Mouse (Mus musculus): ENCODE measurements at regions not wholly inside any gene's neighbourhood (a gene's known extent, or its start where the extent isn't known, plus 50 kb on each side); places are given as distances from the start of the nearest gene placed in this dataset.
"Not testable (repeated sequence)": the region's sequence is repeated elsewhere in the genome, so short reads cannot be mapped to it uniquely, and the experiment has no call there.

GRCm38 (mm10) chr6:100424181-100424580, 136.9 kb upstream of the Rybp start:
- no peak for DNase-seq

GRCm38 (mm10) chr6:100423636-100424035, 136.4 kb upstream of the Rybp start:
- DNase-seq = no peak

GRCm38 (mm10) chr6:100422603-100423002, 135.3 kb upstream of the Rybp start:
- no peak for DNase-seq

GRCm38 (mm10) chr6:100421706-100422578, 134.7 kb upstream of the Rybp start:
- DNase-seq = no peak

GRCm38 (mm10) chr6:100420602-100421001, 133.3 kb upstream of the Rybp start:
- no peak for DNase-seq

- no peak for DNase-seq
Observed at GRCm38 (mm10) chr6:100419782-100420540, 132.7 kb upstream of the Rybp start.

- DNase-seq = no peak
Observed at GRCm38 (mm10) chr6:100416046-100416445, 128.8 kb upstream of the Rybp start.

GRCm38 (mm10) chr6:100415514-100415913, 128.2 kb upstream of the Rybp start:
- no peak for DNase-seq

- DNase-seq = no peak
Observed at GRCm38 (mm10) chr6:100414836-100415235, 127.6 kb upstream of the Rybp start.

GRCm38 (mm10) chr6:100412486-100412885, 125.2 kb upstream of the Rybp start:
- no peak for DNase-seq

- DNase-seq = no peak
Observed at GRCm38 (mm10) chr6:100411968-100412367, 124.7 kb upstream of the Rybp start.

- DNase-seq = no peak
Observed at GRCm38 (mm10) chr6:100410067-100410631, 122.9 kb upstream of the Rybp start.

- no peak for DNase-seq
Observed at GRCm38 (mm10) chr6:100408826-100409225, 121.5 kb upstream of the Rybp start.

- DNase-seq = no peak
Observed at GRCm38 (mm10) chr6:100406504-100406903, 119.2 kb upstream of the Rybp start.

GRCm38 (mm10) chr6:100404161-100404560, 116.9 kb upstream of the Rybp start:
- no peak for DNase-seq

GRCm38 (mm10) chr6:100402716-100403115, 115.4 kb upstream of the Rybp start:
- DNase-seq = no peak

- no peak for DNase-seq
Observed at GRCm38 (mm10) chr6:100401728-100402127, 114.4 kb upstream of the Rybp start.

GRCm38 (mm10) chr6:100399387-100399786, 112.1 kb upstream of the Rybp start:
- DNase-seq = not testable (repeated sequence)

- no peak for DNase-seq
Observed at GRCm38 (mm10) chr6:100396311-100397200, 109.3 kb upstream of the Rybp start.

- no peak for DNase-seq
Observed at GRCm38 (mm10) chr6:100390258-100390910, 103.1 kb upstream of the Rybp start.

GRCm38 (mm10) chr6:100387042-100387441, 99.8 kb upstream of the Rybp start:
- DNase-seq = no peak

GRCm38 (mm10) chr6:100385640-100386039, 98.4 kb upstream of the Rybp start:
- no peak for DNase-seq
